Mouse (Mus musculus): ENCODE results near the gene Fut4.

Fut4 gene

DNA sequence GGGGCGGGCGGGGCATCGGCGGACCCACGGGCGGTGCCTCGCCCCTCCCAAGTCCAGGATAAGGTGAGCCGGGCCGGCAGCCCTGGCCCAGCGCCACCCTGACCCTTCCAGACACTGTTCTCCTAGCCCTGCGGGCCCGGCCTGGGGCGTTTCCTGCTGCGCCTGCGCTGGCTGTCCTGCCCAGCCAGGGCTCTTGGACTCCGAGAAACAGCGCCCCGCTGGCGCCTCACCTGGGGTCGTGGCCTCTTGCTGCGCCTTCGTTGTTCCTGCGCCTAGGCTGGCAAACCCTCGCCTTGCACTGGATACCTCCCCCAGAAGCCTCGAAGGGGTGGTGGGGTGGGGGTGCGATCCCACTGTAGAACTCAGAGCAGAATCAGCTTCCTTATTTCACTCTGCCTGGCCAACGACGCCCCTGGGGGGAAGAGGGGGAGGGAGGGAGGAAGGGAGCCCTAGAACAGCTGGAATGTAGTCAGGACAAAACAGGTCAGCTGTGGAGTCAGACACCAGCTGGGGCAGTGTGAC, at the start of gene Fut4:
Gene Fut4 (minus strand): TSS at position 393 of the 522 bp plus-strand sequence.
- DNase-seq (ENCODE audit: inconsistent age in 2 of 2, low spot score in 1 of 2), result peak; percentile 72 to 85

DNA sequence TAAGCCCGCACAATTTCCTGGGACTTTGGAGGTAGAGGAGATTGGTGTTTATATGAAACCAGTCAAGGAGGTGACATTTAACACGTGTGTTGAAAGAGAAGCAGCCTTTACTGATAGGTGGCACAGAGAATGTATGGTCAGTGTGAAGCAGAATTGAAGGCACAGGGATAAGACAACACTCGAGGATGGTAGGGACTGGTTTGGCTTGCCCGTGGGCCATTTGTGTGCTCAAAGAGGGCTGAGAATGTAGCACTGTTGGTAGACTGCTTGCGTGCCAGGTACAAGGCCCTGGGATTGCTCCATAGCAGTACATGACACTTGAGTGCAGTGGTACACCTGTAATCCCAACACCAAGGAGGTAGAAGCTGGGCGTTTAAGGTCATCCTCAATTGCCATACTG, 35.2 kb upstream of the Fut4 start:
- no peak for DNase-seq (ENCODE audit: inconsistent age in 2 of 2, low spot score in 1 of 2)

DNA sequence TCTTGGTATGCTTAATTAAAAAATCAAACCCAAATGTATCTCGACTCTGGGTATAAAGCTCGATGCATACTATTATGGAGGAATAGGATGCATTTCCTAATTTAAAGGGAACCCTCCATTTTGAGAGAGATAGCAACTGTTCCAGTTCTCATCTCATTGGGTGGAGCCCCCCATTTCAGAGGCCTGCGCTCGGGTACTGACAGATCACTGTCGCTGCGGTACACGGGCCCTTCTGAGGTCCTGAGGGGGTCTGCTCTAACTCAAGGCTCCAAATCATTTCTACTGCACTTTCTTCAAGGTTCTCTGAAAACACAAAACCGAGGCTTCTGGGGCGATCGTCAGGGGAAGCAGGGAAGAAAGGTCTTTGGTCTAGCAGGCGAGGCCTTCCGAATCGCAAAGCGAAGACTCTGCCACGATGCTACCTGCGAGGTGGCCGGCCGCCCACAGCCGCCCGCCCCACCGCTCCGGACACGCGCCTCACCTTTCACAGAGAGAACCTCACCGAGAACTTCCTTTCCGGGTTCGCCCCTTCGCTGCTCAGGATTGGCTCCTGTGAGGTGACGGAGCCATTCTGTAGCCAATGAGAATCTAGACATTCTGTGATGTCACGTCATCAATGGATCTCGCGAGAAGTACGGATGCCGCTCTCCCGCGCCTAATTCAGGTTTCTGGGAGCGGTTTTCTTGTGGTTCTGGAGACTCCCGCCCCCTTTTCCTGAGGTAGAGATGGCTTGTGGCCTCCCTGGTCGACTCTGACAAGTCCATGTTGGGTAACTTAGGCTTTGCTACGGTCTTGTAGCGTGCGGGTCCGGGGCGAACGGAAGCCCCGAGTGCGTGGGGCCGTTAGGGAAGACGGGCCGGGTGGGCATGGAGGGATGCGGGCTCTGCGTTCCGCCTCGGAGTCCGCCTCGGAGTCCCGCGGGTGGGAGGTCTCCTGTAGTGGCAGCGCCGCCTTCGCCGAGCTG, 32.1 kb upstream of the Fut4 start, which contains the start of the genes Mre11a and Ankrd49:
Gene Mre11a (plus strand): TSS at position 616 of the 964 bp plus-strand sequence.
Gene Ankrd49 (minus strand): TSS at position 818 of the 964 bp plus-strand sequence.
- DNase-seq (ENCODE audit: inconsistent age in 2 of 2, low spot score in 1 of 2), result peak; percentile 94 to 99

DNA sequence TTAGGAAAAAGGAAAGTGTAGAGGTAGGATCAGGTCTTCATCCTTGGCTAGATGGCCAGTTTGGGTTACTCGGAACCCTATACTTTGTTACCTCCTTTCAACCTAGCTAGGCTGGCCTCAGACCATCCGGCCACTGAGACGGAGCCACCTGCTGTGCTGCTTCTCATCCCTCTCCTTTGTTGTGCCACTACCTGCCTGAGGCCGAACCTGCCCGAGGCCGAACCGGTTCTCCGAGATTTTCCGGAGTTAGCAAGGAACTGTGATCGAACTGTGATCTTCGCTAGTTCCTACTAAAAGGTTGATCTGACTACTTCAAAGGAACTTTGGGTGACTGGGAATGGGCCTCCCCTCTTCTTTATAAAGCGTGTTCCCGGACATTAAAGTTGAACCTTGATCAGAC, 26.1 kb upstream of the Fut4 start:
- DNase-seq (ENCODE audit: inconsistent age in 2 of 2, low spot score in 1 of 2), result no peak

DNA sequence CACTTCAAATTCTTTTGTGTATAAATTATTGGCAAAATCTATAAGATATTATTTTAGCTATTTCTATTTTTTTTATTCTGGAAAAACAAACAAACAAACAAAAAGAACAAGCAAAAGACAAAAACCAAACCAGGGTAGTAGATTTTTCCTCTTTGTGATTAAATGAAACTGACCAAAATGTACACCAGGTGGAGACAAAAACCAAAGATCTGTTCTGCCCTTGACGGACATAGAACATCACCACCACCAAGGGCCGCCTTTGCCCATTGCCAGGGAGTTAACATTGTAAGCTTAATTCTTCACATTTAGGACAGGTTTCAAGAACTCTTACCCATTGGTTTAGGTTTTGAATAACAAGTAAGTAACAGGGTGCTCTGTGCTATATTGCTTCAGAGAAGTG, 21.6 kb upstream of the Fut4 start:
- peak in 1 of 2 experiments; percentile 36 for DNase-seq (ENCODE audit: inconsistent age in 2 of 2, low spot score in 1 of 2)

DNA sequence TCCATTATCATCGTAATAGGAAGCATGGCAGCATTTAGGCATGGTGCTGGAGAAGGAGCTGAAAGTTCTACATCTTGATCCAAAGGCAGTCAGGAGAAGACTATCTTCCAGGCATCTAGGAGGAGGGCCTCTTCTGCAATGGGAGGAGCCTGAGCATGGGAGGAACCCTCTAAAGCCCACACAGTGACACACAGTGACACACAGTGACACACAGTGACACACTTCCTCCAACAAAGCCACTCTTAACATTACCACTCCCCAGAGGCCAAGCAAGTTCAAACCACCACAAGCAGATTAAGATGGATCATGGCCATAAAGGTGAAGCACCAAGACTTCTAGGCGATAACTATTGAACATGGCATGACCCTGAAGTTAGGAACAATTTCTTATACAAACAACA, 19.9 kb upstream of the Fut4 start:
- no peak for DNase-seq (ENCODE audit: inconsistent age in 2 of 2, low spot score in 1 of 2)

DNA sequence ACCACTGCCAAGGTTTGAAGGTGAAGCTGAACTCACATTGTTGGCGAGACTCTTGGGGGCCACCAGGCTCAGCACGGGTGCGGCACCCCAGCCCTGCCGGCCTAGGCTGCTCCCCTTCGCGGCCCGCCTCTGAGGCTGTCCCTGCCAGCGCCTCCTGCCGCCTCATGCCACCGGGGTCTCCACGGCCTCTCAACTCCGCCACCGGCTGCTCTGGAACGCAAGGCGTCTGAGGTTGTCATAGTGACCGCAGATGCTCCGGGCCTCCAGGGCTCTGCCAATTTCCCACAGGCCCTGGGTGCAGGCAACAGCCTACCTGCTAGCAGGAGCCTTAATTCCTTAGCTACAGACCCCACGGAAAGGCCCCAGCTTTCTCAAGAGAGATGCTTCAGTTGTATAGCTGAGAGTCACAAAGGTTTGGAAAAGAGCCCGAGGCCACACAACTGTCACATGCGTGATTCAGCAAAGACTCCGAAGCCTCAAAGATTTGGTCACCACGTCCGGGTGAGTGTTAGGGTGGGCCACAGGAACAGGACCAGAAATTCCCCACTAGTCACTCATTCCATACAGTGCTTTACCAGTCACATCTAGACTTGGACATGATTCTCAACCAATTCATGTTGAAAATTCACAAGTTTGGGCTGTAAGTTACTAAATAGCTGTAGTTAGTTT, 18.7 kb upstream of the Fut4 start, which contains the start of gene 1700012B09Rik:
Gene 1700012B09Rik (minus strand): TSS at position 228 of the 669 bp plus-strand sequence.
- DNase-seq (ENCODE audit: inconsistent age in 2 of 2, low spot score in 1 of 2), result no peak

DNA sequence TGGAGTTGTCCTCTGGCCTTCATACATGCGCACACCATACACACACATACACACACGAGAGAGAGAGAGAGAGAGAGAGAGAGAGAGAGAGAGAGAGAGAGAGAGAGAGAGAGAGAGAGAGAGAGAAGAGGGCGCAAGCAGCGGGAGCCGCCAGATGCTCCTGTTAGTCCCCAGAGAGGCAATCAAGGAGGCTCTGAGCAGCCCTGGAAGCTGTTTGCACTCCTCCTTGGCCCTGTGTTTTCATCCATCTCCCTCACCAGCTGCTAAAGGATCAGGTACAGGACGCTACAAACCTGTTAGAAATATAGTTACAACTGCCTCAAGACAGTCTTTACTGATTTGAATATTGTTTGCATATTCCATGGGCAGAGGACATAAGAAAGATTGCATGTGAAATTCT, 17.6 kb upstream of the Fut4 start:
- DNase-seq (ENCODE audit: inconsistent age in 2 of 2, low spot score in 1 of 2), result no peak

DNA sequence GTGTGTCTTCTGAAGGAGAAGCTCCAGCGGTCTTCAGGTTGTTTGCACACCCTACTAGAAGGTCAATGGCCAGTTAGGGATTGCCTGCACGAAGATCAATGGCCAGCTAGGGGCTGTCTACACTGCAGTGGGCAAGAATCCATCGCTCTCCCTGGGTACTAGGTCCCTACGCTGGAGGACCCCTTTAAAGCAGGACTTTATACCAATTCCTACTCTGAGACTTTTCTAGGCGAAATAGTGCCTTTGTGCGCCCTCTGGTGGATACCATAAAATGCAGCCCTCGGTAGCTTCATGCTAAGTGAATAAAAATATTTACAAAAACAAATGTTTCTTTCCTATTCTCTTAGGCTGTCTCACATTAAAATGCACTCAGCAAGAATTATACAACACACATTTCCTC, 12.6 kb upstream of the Fut4 start:
- peak; percentile 24 to 77 for DNase-seq (ENCODE audit: inconsistent age in 2 of 2, low spot score in 1 of 2)

DNA sequence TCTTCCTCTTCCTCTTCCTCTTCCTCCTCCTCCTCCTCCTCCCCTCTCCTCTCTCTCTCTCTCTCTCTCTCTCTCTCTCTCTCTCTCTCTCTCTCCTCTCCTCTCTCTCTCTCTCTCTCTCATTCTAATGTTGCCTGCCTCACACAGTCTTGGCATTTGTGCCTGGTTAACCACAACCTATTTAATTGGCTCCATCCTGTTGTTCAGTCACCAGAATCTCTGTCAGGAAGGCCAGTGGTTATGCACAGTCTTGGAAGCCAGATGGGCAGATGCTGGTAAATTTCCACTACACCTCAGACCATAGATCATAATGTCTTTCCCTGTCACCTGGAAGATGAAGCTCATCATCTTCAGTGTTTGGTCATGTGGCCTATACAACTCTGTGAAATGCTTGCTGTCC, 7.1 kb upstream of the Fut4 start:
- no peak for DNase-seq (ENCODE audit: inconsistent age in 2 of 2, low spot score in 1 of 2)

DNA sequence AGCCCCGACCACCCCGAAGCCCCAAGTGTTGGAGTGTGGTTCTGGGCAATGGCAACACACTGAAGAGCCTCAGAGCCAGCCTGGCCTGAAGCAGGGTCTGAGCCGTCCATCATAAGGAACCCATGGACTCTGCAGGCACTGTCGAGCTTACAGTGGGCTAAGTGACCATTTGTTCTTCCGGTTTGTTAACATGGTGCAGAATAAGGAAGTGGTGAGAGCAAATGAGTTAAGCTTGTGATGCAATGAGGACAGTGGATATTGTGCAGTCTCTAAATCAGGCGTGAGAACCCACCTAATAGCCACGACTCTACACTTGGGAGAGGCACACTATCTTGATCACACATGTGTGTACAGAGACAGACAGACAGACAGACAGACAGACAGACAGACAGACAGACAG, 6.4 kb upstream of the Fut4 start:
- DNase-seq (ENCODE audit: inconsistent age in 2 of 2, low spot score in 1 of 2), result no peak

DNA sequence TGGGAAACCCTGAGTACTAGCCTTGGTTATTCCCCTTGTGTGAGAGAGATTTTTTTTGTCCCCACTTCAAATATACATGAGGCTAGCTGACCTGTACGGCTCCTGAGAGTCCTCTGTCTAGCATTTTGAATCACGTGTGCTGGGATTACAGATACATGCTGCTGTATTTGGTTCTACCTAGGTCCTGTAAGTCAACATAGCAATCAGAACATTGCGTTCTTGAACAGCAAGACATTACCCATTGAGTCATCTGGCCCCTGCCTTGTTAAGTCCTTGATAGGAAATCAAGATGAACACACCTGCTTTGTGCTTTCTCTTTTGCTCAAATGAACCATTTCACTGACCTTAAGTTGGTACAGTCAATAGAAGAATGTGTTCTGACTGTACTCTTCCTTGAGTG, 2.3 kb upstream of the Fut4 start:
- no peak for DNase-seq (ENCODE audit: inconsistent age in 2 of 2, low spot score in 1 of 2)

DNA sequence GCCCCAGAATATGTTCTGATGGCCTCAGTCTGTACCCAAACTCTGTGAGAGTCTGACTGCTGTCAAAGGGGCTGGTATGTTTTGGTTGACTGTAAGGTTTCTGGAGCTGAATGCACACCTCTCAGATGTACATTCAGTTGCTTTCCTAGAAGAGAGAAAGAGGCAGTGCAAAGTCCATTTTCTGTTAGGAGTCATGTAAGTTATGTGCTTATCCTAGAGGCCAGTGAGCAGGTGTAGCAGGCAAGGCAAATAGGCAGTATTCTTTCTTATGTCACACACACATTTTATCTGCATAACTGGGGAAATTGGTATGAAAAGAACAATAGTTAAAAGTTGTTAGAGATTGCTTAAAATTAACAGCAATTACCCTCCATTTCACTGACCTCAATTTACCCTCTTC, 1.8 kb upstream of the Fut4 start:
- no peak for DNase-seq (ENCODE audit: inconsistent age in 2 of 2, low spot score in 1 of 2)

DNA sequence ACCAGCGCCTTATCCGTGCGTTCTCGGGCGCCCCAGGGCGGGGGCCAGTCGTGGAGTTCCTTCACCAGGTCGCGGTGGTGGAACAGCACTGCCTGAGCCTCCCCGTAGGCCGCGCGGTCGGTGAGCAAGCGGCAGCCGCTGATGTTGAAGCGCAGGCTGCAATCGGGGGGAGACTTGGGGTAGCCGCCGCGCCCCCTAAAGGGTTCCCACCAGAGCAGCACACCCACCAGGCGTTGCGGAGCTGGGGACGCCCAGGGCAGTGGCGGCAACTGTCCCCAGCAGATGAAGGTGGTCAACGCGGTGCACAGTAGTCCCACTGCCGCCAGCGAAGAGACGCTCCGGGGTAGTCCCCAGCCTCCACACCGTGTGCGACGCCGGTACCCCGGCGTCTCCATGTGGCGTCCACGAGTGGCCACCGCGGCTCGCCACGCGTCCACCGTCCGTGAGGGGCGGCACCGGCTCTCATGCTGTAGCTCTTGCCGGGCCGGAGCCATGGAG, 641 bp downstream of the Fut4 start:
- DNase-seq (ENCODE audit: inconsistent age in 2 of 2, low spot score in 1 of 2), result peak; percentile 43 to 68

DNA sequence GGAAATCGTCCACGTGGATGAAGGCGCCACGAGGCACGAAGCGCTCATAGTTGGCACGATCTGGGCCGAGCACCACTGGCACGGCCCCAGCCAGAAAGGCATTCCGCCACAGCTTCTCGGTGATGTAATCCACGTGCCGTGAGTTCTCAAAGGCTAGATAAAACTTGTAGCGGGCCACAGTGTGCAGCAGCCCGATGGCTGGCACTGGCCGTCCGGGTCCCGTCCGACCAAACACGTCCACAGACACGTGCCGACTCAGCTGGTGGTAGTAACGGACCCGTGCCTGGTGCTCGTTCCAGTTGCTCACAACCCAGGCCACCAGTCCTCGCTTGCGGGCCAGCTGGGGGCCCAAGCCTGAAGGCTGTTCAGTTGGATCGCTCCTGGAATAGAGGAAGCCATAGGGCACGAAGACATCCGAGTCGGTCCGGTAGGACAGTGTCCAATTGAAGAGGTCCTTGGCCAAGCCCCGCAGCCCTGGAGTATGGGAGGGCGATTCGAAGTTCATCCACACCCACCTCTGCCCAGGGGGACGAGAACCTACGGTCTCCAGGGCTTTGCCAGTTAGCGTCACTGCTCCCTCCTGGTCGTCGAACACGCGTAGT, 1.2 kb downstream of the Fut4 start:
- DNase-seq (ENCODE audit: inconsistent age in 2 of 2, low spot score in 1 of 2), result peak; percentile 13 to 50

DNA sequence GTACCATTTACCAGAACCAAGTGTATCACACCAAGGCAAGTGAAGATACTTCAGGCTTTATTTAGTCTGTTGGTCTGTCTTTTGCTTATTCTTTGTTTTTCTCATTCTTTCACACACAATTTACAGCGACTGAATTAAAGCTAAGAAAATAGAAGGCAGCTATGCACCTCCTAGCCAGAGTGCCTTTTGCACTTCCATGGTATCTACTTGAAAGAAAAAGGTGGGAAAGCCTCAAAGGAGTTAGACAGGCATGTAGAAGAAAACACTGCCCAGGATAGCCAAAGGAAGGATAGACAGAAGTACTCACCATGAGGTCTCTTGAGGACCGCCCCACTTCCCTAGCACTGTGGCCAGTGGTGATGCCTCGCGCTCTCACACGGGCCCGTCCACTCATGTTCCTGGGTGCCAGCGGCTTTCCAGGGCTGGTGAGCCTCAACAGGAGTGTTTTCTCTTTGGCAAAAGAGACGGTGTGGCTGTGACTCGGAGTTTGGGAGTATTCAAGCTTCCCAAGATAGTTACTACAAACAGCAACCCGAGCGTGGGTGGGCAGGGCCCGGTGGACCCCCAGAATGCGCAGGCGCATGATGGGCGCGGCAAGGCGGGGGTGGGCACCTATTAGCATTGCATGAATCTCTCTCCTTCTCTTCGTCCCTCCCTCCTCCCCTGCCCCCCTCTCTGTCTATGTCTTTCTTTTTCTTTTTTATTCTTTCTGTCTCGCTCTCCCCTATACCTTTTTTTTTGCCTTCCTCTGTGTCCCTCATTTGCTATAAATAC, 11.9 kb downstream of the Fut4 start, which contains the start of gene Piwil4:
Gene Piwil4 (minus strand): TSS at position 583 of the 774 bp plus-strand sequence.
- no peak for DNase-seq (ENCODE audit: inconsistent age in 2 of 2, low spot score in 1 of 2)

DNA sequence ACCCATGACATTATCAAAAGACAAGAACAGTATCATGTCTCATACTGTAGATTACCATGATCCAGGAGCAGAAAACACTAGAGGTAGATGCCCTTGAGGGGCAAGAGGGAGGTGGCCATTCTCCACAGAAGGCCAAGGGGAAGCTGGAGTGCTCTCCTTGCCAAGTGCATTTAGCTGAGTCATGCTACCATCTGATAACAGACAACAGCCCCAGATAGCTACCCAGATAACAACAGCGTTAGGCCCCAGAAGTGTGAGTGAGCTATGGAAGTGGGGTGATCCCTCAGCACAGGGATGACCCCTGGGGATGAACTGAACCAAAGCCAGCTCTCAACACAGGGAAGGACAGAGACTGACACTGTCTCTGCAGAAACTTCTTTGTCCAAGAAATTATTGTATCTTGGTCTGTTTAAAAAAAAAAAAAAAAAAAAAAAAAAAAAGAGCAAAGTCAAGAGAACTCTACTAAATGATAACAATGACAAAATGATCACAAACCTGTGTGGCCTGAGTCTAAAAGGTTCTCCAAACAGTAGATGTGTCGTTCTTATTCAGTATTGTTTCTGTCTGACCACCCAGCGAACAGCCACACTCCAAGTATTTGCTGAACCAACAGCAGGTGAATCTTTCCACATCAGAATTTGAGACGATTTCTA, 12.6 kb downstream of the Fut4 start:
- DNase-seq (ENCODE audit: inconsistent age in 2 of 2, low spot score in 1 of 2), result peak; percentile 42 to 74

DNA sequence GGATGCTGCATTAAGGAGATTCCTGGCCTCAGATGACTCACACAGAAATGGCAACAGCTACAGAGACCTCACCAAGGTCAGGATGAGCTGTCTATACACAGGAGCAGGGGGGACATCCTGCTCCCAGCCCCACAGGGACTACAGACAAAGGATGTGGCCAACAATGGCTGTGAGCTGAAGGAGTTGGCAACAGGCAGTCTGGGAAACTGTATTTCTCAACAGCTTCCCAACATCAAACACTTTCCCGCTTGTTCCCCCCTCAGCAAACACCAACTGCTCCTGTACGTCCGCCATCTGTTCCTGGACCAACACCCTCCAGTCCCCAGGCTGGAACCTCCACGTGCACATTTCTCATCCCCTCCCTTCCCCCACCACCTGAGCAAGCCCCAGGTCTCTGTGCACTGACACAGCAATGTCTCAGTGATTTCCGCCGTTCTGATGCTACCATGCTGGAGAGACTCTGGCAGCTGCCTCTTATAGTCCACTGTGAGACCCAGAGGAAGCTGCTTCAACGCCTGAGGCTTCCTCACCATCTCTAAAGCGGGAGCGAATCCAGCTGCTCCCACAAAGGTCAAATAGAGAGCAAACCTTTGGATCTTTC, 21.2 kb downstream of the Fut4 start:
- DNase-seq (ENCODE audit: inconsistent age in 2 of 2, low spot score in 1 of 2), result peak; percentile 37 to 59

DNA sequence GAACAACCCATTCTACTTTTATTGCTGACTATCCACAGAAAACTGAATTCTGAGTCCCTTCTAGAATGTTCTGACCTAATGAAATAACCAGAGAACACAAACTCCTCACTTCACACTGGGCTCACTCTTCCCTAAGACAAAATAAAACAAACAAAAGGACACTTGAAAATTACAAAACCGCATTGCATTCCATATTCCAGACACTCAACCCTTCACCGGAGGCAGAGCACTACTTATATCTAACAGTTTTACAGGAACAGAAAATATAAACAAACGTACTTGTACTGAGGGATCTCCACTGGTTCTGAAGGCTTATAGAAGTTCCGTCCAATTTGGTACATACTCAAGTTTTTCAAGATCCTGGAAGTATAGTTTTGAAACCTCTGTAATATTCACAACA, 23.8 kb downstream of the Fut4 start:
- DNase-seq (ENCODE audit: inconsistent age in 2 of 2, low spot score in 1 of 2), result no peak

Data from adrenal gland, adult (tissue).